Mouse (Mus musculus) MEL (cell line): ENCODE data around the gene Zcchc3. TPM values are rescaled to one million over a fixed set of nuclear protein-coding genes. Genes with fewer than 3 reads are reported as not detected.

Experiments used
- DNase-seq: peaks from one replicate; pipeline ENCODE4 v3.0.0; 2011; ENCODE audit warnings: low read depth, low spot score
- H3K27ac ChIP-seq: 2 replicates; pipeline ENCODE4 v1.5.1; 2012; ENCODE audit warnings: low read depth, mild to moderate bottlenecking, control low read depth, low read length, moderate library complexity; ENCODE audit not compliant: control insufficient read depth
- H3K27me3 ChIP-seq, 2 experiments: fragments of 150-350 bp in 1 of 2; sonication (generic) in 1 of 2; 2 replicates each; pipeline ENCODE4 v1.6.1; 2012; ENCODE audit warnings: low read length in 2 of 2, mild to moderate bottlenecking in 2 of 2, improper control_type of control experiment in 1 of 2, moderate library complexity in 1 of 2; ENCODE audit not compliant: insufficient read depth in 2 of 2, control insufficient read depth in 1 of 2
- H3K36me3 ChIP-seq, 2 experiments: 2 replicates each; pipeline ENCODE4 v1.6.1; 2012 to 2014; ENCODE audit warnings: low read length in 2 of 2, improper control_type of control experiment in 1 of 2, inconsistent platforms in 1 of 2, mild to moderate bottlenecking in 1 of 2; ENCODE audit not compliant: insufficient read depth in 2 of 2, control insufficient read depth in 1 of 2
- H3K4me1 ChIP-seq, 2 experiments: fragments of 150-350 bp in 1 of 2; sonication (generic) in 1 of 2; 2 replicates each; pipeline ENCODE4 v1.6.1; 2012; ENCODE audit warnings: low read length in 2 of 2, improper control_type of control experiment in 1 of 2, mild to moderate bottlenecking in 1 of 2; ENCODE audit not compliant: insufficient read depth in 2 of 2, control insufficient read depth in 1 of 2
- H3K4me3 ChIP-seq, 2 experiments: fragments of 150-350 bp in 1 of 2; sonication (generic) in 1 of 2; 2 replicates each; pipeline ENCODE4 v1.5.1; 2012; ENCODE audit warnings: low read depth in 2 of 2, low read length in 2 of 2, mild to moderate bottlenecking in 2 of 2, moderate library complexity in 2 of 2, control low read depth in 1 of 2, improper control_type of control experiment in 1 of 2; ENCODE audit not compliant: control insufficient read depth in 1 of 2, insufficient read depth in 1 of 2
- H3K79me2 ChIP-seq: 2 replicates; pipeline ENCODE4 v1.6.1; 2012; ENCODE audit warnings: mild to moderate bottlenecking, low read length, moderate library complexity; ENCODE audit not compliant: control insufficient read depth, poor library complexity, insufficient read depth
- H3K9ac ChIP-seq: 2 replicates; pipeline ENCODE4 v1.6.1; 2012; ENCODE audit warnings: low read depth, mild to moderate bottlenecking, control low read depth, low read length, moderate library complexity; ENCODE audit not compliant: control insufficient read depth, poor library complexity, severe bottlenecking
- H3K9me3 ChIP-seq: fragments of 150-350 bp; sonication (generic); replicated peaks from 2 replicates; pipeline ENCODE4 v1.6.1; 2012; ENCODE audit warnings: mild to moderate bottlenecking, low read length, improper control_type of control experiment, moderate library complexity; ENCODE audit not compliant: insufficient read depth
- CHD1 ChIP-seq: IDR thresholded peaks from 2 replicates; pipeline ENCODE4 v1.6.1; 2012; ENCODE audit warnings: low read depth, mild to moderate bottlenecking, inconsistent platforms, low read length, improper control_type of control experiment
- CTCF ChIP-seq, 3 experiments: IDR thresholded peaks in 2 of 3; conservative IDR thresholded peaks in 1 of 3; 2 replicates each; pipeline ENCODE4 v1.5.1; 2011 to 2012; ENCODE audit warnings: low read length in 3 of 3, low read depth in 2 of 3, mild to moderate bottlenecking in 2 of 3, improper control_type of control experiment in 1 of 3, inconsistent platforms in 1 of 3, mixed read lengths in 1 of 3, moderate library complexity in 1 of 3; ENCODE audit not compliant: control insufficient read depth in 1 of 3, insufficient read depth in 1 of 3, poor library complexity in 1 of 3, severe bottlenecking in 1 of 3
- ELF1 ChIP-seq: IDR thresholded peaks from 2 replicates; pipeline ENCODE4 v1.6.1; 2014; ENCODE audit warnings: low read depth, mild to moderate bottlenecking, inconsistent platforms, low read length, improper control_type of control experiment, moderate library complexity
- EP300 ChIP-seq, 2 experiments: IDR thresholded peaks; 2 replicates each; pipeline ENCODE4 v1.6.1; 2011; ENCODE audit warnings: improper control_type of control experiment in 2 of 2, low read length in 2 of 2, low read depth in 1 of 2, mild to moderate bottlenecking in 1 of 2
- ETS1 ChIP-seq: IDR thresholded peaks from 2 replicates; pipeline ENCODE4 v1.6.1; 2012; ENCODE audit warnings: low read depth, mild to moderate bottlenecking, inconsistent platforms, low read length, improper control_type of control experiment, moderate library complexity
- GABPA ChIP-seq: IDR thresholded peaks from 2 replicates; pipeline ENCODE4 v1.6.1; 2012; ENCODE audit warnings: low read depth, mild to moderate bottlenecking, inconsistent platforms, low read length, improper control_type of control experiment, moderate library complexity
- HCFC1 ChIP-seq: IDR thresholded peaks from 2 replicates; pipeline ENCODE4 v1.6.1; 2012; ENCODE audit warnings: low read depth, mild to moderate bottlenecking, inconsistent platforms, low read length, improper control_type of control experiment, moderate library complexity
- KAT2A ChIP-seq: conservative IDR thresholded peaks from 2 replicates; pipeline ENCODE4 v1.6.1; 2012; ENCODE audit warnings: low read depth, low read length, improper control_type of control experiment, inconsistent platforms
- MAX ChIP-seq: IDR thresholded peaks from 2 replicates; pipeline ENCODE4 v1.6.1; 2011; ENCODE audit warnings: low read length, improper control_type of control experiment
- MAZ ChIP-seq: IDR thresholded peaks from 2 replicates; pipeline ENCODE4 v1.6.1; 2012; ENCODE audit warnings: low read depth, mild to moderate bottlenecking, inconsistent platforms, low read length, improper control_type of control experiment
- MEF2A ChIP-seq: IDR thresholded peaks from 2 replicates; pipeline ENCODE4 v1.6.1; 2014; ENCODE audit warnings: low read depth, mild to moderate bottlenecking, inconsistent platforms, low read length, improper control_type of control experiment; ENCODE audit not compliant: poor library complexity, insufficient replicate concordance, severe bottlenecking; ENCODE audit errors: extremely low read depth
- MXI1 ChIP-seq: IDR thresholded peaks from 2 replicates; pipeline ENCODE4 v1.6.1; 2011; ENCODE audit warnings: mild to moderate bottlenecking, low read depth, low read length, improper control_type of control experiment
- MYB ChIP-seq: IDR thresholded peaks from 2 replicates; pipeline ENCODE4 v1.6.1; 2011; ENCODE audit warnings: mild to moderate bottlenecking, low read depth, low read length, improper control_type of control experiment
- MYC ChIP-seq: IDR thresholded peaks from 2 replicates; pipeline ENCODE4 v1.6.1; 2011; ENCODE audit warnings: low read depth, mild to moderate bottlenecking, low read length, improper control_type of control experiment, moderate library complexity
- NELFE ChIP-seq: IDR thresholded peaks from 2 replicates; pipeline ENCODE4 v1.6.1; 2011; ENCODE audit warnings: low read depth, low read length, improper control_type of control experiment
- NRF1 ChIP-seq: IDR thresholded peaks from 2 replicates; pipeline ENCODE4 v1.6.1; 2014; ENCODE audit warnings: low read depth, mild to moderate bottlenecking, inconsistent platforms, low read length, improper control_type of control experiment, moderate library complexity; ENCODE audit not compliant: poor library complexity, insufficient read depth, severe bottlenecking
- POLR2A ChIP-seq, 2 experiments: IDR thresholded peaks; 2 replicates each; pipeline ENCODE4 v1.6.1; 2011 to 2012; ENCODE audit warnings: low read length in 2 of 2, mild to moderate bottlenecking in 2 of 2, control low read depth in 1 of 2, improper control_type of control experiment in 1 of 2, low read depth in 1 of 2, moderate library complexity in 1 of 2; ENCODE audit not compliant: control insufficient read depth in 1 of 2, insufficient read depth in 1 of 2, poor library complexity in 1 of 2
- POLR2AphosphoS5 ChIP-seq: IDR thresholded peaks from 2 replicates; pipeline ENCODE4 v1.6.1; 2012; ENCODE audit warnings: low read depth, borderline replicate concordance, mild to moderate bottlenecking, inconsistent platforms, low read length, moderate library complexity, mixed read lengths
- RAD21 ChIP-seq: IDR thresholded peaks from 2 replicates; pipeline ENCODE4 v1.6.1; 2011; ENCODE audit warnings: mild to moderate bottlenecking, low read depth, low read length, improper control_type of control experiment
- RCOR1 ChIP-seq: IDR thresholded peaks from 2 replicates; pipeline ENCODE4 v1.6.1; 2012; ENCODE audit warnings: low read depth, mild to moderate bottlenecking, inconsistent platforms, low read length, improper control_type of control experiment
- SIN3A ChIP-seq: IDR thresholded peaks from 2 replicates; pipeline ENCODE4 v1.6.1; 2012; ENCODE audit warnings: low read length, improper control_type of control experiment, inconsistent platforms
- SMC3 ChIP-seq: IDR thresholded peaks from 2 replicates; pipeline ENCODE4 v1.6.1; 2011; ENCODE audit warnings: low read depth, low read length, improper control_type of control experiment
- TAL1 ChIP-seq: IDR thresholded peaks from 2 replicates; pipeline ENCODE4 v1.6.1; 2012; ENCODE audit warnings: mild to moderate bottlenecking, inconsistent platforms, low read length, moderate library complexity, mixed read lengths
- TBP ChIP-seq: IDR thresholded peaks from 2 replicates; pipeline ENCODE4 v1.8.0; 2011; ENCODE audit warnings: low read depth, low read length, improper control_type of control experiment
- TCF12 ChIP-seq: IDR thresholded peaks from 2 replicates; pipeline ENCODE4 v1.6.1; 2014; ENCODE audit warnings: low read depth, mild to moderate bottlenecking, inconsistent platforms, low read length, improper control_type of control experiment, moderate library complexity
- UBTF ChIP-seq: IDR thresholded peaks from 2 replicates; pipeline ENCODE4 v1.6.1; 2012; ENCODE audit warnings: low read depth, mild to moderate bottlenecking, inconsistent platforms, low read length, improper control_type of control experiment, moderate library complexity, borderline replicate concordance; ENCODE audit not compliant: insufficient read depth
- ZKSCAN1 ChIP-seq: IDR thresholded peaks from 2 replicates; pipeline ENCODE4 v1.6.1; 2012; ENCODE audit warnings: low read depth, mild to moderate bottlenecking, inconsistent platforms, low read length, improper control_type of control experiment, moderate library complexity
- ZMIZ1 ChIP-seq: IDR thresholded peaks from 2 replicates; pipeline ENCODE4 v1.6.1; 2012; ENCODE audit warnings: low read depth, mild to moderate bottlenecking, inconsistent platforms, low read length, improper control_type of control experiment, moderate library complexity
- ZNF384 ChIP-seq: IDR thresholded peaks from 2 replicates; pipeline ENCODE4 v1.6.1; 2012; ENCODE audit warnings: low read depth, mild to moderate bottlenecking, inconsistent platforms, low read length, improper control_type of control experiment
- polyA plus RNA-seq, 2 experiments: library from polyadenylated mRNA; stranded (reverse) in 1 of 2; unstranded in 1 of 2; fragments of >175 nt in 1 of 2; fragments of >200 nt in 1 of 2; gene quantifications; 2 replicates each; pipeline versions ENCODE4 v1.2.1 to v1.2.4; 2012; ENCODE audit warnings: low replicate concordance in 2 of 2, low read depth in 1 of 2; ENCODE audit not compliant: insufficient read length in 2 of 2, insufficient read depth in 1 of 2, missing spikeins in 1 of 2
- total RNA-seq: library from RNA; depleted of rRNA; stranded (reverse); fragments of 300-350 nt; gene quantifications from 2 replicates; pipeline ENCODE4 v1.2.3, GENCODE M21; 2012

The Zcchc3 gene
- total and polyA plus RNA-seq, 3 experiments = 5.7 to 12.1 TPM; not detected in 1

GRCm38 (mm10) chr2:152397680-152398435, 17.0 kb downstream of the Zcchc3 start, which contains the start of gene Sox12 (continued):
- TF ChIP-seq KAT2A (no peak; the same call in 1 of the 2 replicates), RAD21 (no peak), SIN3A (0 out of 2 replicates have a peak, but pooled peaks have one; percentile 43), NRF1 (0 out of 2 replicates have a peak, but pooled peaks have one; percentile 21), ZKSCAN1 (no peak; the same call in 1 of the 2 replicates), POLR2AphosphoS5 (no peak), UBTF (no peak), MYB (no peak), MAX (peak; percentile 55; the same call in 1 of the 2 replicates), POLR2A (IDR thresholded peaks at IDR 0.05; ENCODE audit: control insufficient read depth in 1 of 2, insufficient read depth in 1 of 2, low read depth in 1 of 2, low read length in 2 of 2, poor library complexity in 1 of 2) (peak in 1 of 2 experiments; percentile 1; a peak in 1 of 4 replicates), RCOR1 (no peak), SMC3 (no peak), NELFE (peak; percentile 39), HCFC1 (peak; percentile 9; the same call in 1 of the 2 replicates)

DNA sequence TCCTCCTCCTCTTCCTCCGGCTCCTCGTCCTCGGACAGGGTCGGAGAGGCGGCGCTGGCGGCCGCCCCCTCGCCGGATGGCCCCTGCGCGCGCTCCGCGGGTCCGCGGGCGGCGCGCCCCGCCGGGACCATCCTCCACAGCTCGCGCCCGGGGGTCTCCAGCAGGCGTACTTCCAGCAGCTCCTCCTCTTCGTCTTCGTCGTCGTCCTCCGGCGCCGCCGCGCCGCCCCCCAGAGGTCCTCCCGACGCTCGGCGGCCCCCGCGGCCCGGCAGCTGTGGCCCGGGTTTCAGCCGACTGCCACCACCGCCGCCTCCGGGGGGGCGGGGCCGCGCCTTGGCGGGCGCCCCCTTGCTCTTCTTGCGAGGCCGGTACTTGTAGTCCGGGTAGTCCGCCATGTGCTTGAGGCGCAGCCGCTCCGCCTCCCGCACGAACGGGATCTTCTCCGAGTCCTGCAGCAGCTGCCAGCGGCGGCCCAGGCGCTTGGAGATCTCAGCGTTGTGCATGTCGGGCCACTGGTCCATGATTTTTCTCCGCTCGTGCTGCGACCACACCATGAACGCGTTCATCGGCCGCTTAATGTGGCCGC, 17.7 kb downstream of the Zcchc3 start:
- H3K9ac ChIP-seq = peak overlapping the region; percentile 95

More for the DNA sequence above, 17.7 kb downstream of the Zcchc3 start:
- DNase-seq = peak; percentile 84
- Histone ChIP-seq H3K79me2 (peaks cover 14% of the 10 kb centered on the region), H3K4me3 (peak overlapping the region; percentile 85), H3K27ac (peak overlapping the region; percentile 86), H3K27me3 (no peaks in the 10 kb centered on the region), H3K9me3 (no peaks in the 10 kb centered on the region), H3K4me1 (peaks cover 2 to 25% of the 10 kb centered on the region in 2 experiments), H3K36me3 (peaks cover 0 to 6% of the 10 kb centered on the region in 2 experiments; a peak in 1 of 4 replicates)
- TF ChIP-seq MAX (peak; percentile 63), TAL1 (no peak), TBP (no peak), ZNF384 (no peak), POLR2AphosphoS5 (no peak), MAZ (no peak), HCFC1 (peak; percentile 66), MXI1 (peak; percentile 94), ELF1 (no peak), UBTF (peak; percentile 68; the same call in 1 of the 2 replicates), CTCF (IDR thresholded peaks at IDR 0.05 in 2 of 3, conservative IDR thresholded peaks at IDR 0.05 in 1 of 3; ENCODE audit: control insufficient read depth in 1 of 3, insufficient read depth in 1 of 3, low read depth in 2 of 3, low read length in 3 of 3, poor library complexity in 1 of 3, severe bottlenecking in 1 of 3) (peak in 1 of 3 experiments; percentile 2; a peak in 1 of 6 replicates), KAT2A (no peak; the same call in 1 of the 2 replicates), SMC3 (no peak), GABPA (no peak), ZMIZ1 (no peak), MEF2A (no peak), MYC (peak; percentile 41; the same call in 1 of the 2 replicates), POLR2A (IDR thresholded peaks at IDR 0.05; ENCODE audit: control insufficient read depth in 1 of 2, insufficient read depth in 1 of 2, low read depth in 1 of 2, low read length in 2 of 2, poor library complexity in 1 of 2) (peak; percentile 29 to 52; a peak in 1 of 4 replicates), NELFE (peak; percentile 39; the same call in 1 of the 2 replicates), ETS1 (no peak), TCF12 (0 out of 2 replicates have a peak, but pooled peaks have one; percentile 21), CHD1 (no peak), EP300 (IDR thresholded peaks at IDR 0.05; ENCODE audit: low read depth in 1 of 2, low read length in 2 of 2) (no peak), SIN3A (peak; percentile 43)
